Mouse (Mus musculus): ENCODE measurements around the gene Prlr.

DNA sequence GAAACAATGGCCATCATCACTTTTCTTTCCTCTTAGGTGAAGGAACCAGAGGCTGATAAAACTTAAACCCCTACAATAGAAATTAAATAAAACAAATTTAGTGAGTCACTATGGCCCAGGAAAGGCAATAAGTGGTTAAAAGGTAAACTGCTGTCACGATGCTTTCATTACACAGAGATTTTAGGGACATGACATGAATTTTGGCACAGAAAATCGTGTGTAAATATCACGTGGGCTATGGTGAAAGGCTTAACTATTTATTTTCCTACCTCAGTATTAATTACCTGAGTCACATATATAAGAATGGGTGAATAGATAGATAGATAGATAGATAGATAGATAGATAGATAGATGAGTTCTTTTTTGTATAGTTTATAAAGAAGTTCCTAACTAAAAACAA is 86.4 kb downstream of the Prlr start:
- TF ChIP-seq POLR2AphosphoS5 (IDR thresholded peaks at IDR 0.05; ENCODE audit: insufficient replicate concordance, low read depth, low read length) (no peak), CTCF (IDR thresholded peaks at IDR 0.05; ENCODE audit: low read depth, low read length) (no peak), TAL1 (conservative IDR thresholded peaks at IDR 0.05; ENCODE audit: low read depth, low read length) (no peak), GATA1 (IDR thresholded peaks at IDR 0.05; ENCODE audit: borderline replicate concordance, low read length) (no peak), GATA2 (IDR thresholded peaks at IDR 0.05; ENCODE audit: borderline replicate concordance, low read depth, low read length) (no peak)

Data from G1E (cell line).